Mouse (Mus musculus) c-Kit-positive CD71-positive TER-119-negative erythroid progenitor cells, embryonic 14.5 days (primary cell): ENCODE measurements around the gene Edc3.
A peak's percentile ranks its signal among the peaks of the same experiment; 100 is the strongest.
"Not testable (repeated sequence)": the region's sequence is repeated elsewhere in the genome, so short reads cannot be mapped to it uniquely, and the experiment has no call there.

Source experiments
- DNase-seq: peaks from one replicate; pipeline ENCODE4 v3.0.0-alpha.2; 2013; ENCODE audit warnings: low read depth

The Edc3 gene

GRCm38 (mm10) chr9:57706496-57706895 lies 1.8 kb upstream of the Edc3 start:
- no peak for DNase-seq

DNA sequence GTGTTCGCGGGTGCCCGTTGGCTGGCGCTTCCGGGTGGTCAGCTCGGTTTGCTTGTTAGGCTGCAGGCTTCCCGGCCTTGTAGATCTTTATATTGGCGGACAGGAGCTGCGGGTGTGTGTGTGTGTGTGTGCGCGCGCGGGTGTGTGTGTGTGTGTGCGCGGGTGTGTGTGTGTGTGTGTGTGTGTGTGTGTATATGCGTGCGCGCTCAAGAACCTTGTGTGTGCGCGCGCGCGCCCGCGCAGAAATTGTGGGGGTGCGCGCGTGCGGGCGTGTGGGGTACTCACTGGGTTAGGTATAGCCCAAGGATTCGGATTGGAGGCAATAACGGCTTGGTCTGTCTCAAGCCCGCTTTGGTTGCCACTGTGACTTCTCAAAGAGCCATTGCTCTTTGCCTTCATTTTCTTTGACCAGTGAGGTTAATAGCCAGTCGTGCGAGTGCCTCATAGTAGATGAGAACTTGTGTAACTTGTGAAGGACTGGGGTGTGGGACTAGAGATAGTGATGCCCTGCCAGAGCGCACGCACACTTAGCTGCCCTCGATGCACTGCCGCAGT lies 457 bp downstream of the Edc3 start:
- peak; percentile 48 for DNase-seq

- not testable (repeated sequence) for DNase-seq
Measured at GRCm38 (mm10) chr9:57710214-57710613, 1.9 kb downstream of the Edc3 start.

DNA sequence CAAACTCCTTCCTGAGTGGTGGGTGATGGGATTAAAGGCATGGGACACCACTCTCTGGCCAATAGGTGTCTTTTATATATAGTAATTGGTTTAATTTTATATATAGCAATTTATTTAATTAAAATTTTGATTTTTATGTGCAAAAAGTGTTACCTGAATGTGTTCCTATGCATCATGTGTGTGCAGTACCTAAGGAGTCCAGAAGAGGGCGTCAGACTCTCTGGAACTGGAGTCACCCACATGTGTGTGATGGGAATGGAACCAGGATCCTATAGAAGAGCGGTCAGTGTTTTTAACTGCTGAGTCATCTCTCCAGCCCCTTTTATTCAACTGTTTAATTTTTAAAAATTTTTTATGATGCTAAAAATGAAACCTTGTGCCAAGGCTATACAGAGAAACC lies 3.9 kb downstream of the Edc3 start:
- no peak for DNase-seq

DNA sequence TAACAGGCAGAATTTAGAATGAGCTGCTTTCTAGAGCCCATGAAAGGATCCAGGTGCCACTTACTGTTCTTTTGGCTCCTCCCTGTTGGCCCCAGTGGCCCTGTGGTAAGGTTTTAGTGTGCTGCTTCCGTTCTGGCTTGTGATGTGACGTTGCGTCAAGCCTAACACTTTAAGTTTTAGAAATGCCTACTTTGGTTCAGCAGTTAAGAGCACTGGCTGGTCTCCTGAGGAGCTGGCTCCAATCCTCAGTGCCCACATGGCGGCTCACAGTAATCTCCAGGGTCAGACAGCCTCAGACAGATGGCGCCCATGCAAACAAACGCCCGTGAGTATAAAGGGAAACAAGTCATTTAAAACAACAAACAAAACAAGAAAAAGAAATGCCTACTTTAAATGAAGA lies 10.1 kb downstream of the Edc3 start:
- DNase-seq: no peak

DNA sequence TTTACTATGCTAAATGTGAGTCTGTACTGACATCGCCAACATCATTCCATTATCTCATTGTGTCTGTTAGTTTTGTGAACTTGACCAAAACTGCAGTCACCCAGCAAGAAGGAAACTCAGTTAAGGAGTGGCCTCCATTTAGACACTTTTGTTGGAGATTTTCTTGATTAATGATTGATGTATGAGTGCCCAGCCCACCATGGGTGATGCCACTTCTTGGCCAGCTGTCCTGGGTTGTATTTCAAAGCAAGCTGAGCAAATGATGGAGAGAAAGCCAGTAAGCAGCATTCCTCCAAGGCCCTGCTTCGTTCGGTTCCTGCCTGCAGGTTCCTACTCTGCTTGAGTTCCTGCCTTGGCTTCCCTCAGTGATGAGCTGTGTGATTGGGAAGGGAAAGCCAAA lies 12.4 kb downstream of the Edc3 start:
- no peak for DNase-seq

GRCm38 (mm10) chr9:57722371-57722770 lies 14.0 kb downstream of the Edc3 start:
- DNase-seq: no peak

DNA sequence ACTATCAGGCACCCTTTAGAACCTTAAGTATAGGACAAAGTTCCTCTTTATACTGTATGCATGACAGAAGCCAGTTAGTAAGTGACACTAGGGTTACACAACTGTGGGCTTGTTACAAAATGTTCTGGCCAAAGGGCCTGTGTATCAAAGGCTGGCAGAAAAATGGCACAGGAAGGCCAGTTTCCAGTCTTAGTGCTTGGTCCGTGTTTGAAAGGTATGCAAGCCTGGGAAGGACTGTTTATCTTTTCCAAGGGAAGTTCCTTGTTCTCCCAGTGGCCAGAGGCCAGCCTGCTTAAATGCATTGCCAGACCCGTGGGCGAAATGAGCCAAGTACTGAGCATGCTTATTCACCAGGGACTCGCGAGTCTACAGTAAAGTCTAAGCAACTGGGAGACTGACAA lies 15.0 kb downstream of the Edc3 start:
- DNase-seq: no peak

GRCm38 (mm10) chr9:57723796-57724195 lies 15.5 kb downstream of the Edc3 start:
- no peak for DNase-seq

- DNase-seq: no peak
Measured at GRCm38 (mm10) chr9:57724701-57725100, 16.4 kb downstream of the Edc3 start.

DNA sequence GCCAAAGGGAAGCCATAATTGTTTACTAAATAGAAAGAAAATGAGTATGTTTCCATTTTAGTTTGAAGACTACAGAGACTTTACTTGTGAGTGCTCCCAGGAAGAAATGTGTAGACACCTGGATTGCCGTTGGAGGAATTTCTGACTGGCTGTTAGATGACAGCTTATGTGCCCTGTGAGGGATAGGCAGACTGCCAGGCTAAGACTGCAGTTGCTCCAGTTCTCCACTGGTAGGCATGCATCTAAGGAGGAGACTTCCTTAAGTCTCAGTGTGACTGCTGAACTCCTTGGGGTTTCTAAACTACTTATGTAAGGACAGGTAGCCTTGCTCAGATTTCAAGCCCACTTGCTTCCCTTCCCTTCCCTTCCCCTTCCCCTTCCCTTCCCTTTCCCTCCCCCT lies 20.0 kb downstream of the Edc3 start:
- DNase-seq: no peak

- no peak for DNase-seq
Measured at GRCm38 (mm10) chr9:57733606-57734005, 25.3 kb downstream of the Edc3 start.

DNA sequence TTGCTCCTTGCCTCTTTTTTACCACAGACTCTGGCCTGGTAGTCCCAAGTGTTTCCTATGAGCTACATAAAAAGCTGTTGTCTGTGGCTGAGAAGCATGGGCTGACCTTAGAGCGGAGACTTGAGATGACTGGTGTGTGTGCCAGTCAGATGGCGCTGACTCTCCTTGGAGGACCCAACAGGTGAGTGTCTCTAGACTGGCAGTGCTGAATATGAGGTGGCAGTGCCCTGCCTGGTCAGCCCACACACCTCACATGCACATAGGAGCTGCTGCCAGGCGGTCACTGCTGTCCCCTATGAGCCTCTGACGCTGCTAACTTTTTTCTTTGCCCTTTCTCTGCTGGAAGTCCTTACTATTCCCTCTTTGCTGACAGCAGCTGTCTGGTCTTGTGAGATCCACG lies 31.5 kb downstream of the Edc3 start:
- DNase-seq: no peak

GRCm38 (mm10) chr9:57744462-57745091 lies 36.2 kb downstream of the Edc3 start:
- peak; percentile 60 for DNase-seq

DNA sequence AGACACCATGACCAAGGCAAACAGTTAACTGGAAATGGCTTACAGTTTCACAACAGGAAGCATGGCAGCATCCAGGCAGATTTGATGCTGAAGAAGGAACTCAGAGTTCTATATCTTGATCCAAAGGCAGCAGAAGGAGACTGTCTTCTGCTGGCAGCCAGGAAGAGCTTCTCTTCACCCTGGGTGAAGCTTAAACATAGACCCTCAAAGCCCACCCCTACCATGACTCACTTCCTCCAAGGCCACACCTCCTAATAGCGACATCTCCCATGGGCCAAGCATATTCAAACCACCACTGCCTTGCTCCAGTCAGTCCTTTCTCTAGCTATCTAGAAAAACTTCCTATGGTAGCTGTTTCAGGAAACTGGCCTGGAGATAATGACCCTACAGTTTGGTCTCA lies 38.7 kb downstream of the Edc3 start:
- no peak for DNase-seq

DNA sequence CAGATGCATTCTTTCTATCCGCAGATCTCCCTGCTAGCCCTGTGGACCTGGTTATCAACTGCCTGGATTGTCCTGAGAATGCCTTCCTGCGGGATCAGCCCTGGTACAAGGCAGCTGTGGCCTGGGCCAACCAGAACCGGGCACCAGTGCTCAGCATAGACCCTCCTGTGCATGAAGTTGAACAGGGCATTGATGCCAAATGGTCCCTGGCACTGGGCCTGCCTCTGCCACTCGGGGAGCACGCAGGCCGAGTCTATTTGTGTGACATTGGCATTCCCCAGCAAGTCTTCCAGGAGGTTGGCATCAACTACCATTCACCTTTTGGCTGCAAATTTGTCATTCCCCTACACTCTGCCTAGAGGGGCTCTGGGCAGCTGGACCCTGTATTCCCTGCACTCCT lies 39.8 kb downstream of the Edc3 start:
- DNase-seq: no peak

GRCm38 (mm10) chr9:57748831-57749230 lies 40.5 kb downstream of the Edc3 start:
- no peak for DNase-seq

GRCm38 (mm10) chr9:57750901-57751300 lies 42.6 kb downstream of the Edc3 start:
- no peak for DNase-seq

- DNase-seq: no peak
Measured at GRCm38 (mm10) chr9:57757578-57757977, 49.2 kb downstream of the Edc3 start.

GRCm38 (mm10) chr9:57758528-57758927 lies 50.2 kb downstream of the Edc3 start:
- DNase-seq: no peak

DNA sequence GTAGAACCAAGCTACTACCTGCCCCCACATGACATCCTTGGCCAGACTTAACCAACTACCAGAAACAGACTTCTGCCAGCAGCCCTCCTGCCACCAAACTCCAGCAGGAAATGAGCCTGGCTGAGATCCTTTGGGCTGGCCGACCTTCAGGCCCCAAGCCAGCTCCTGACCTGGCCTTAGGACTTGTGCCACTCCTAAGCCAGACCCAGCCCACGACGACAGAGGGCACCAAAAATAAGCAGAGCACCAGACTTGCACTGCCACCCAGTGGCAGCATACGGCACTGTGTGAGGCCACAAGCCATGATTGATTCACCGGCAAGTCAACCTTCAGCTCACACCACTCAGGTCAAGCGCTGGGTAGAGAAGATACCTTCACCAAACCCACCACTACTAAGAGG lies 50.9 kb downstream of the Edc3 start:
- DNase-seq: no peak

- DNase-seq: no peak
Measured at GRCm38 (mm10) chr9:57760416-57761146, 52.2 kb downstream of the Edc3 start.
